Mouse (Mus musculus): Measurements from ENCODE around the gene Ulk3. TPM values are rescaled to one million over a fixed set of nuclear protein-coding genes. Genes with fewer than 3 reads are reported as not detected.

Gene Ulk3
- polyA plus RNA-seq, 1 experiment from 2014 or later = 18.8 TPM

DNA sequence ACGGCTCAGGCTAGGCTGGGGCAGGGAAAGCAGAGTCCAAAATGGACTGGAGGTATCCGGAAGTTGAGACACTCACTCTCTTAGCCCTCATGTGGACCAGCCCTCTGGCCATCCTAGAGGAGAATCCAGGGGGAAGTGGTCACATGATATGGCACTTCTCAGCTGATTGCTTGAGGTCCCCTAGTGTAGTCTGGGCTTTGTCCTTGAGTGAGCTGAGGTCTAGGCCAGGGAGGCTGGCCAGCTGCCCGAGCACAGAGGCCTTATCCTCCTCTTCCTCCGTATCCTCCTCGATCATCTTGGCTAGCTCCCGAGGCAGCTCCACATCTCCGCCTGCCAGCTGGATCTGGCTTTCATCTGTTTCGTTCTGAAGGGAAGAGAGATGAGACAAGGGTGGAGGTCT is 12.8 kb downstream of the Ulk3 start:
- H3K4me1 ChIP-seq = peaks cover 41% of the 10 kb centered on the region
- WGBS = 61% methylated on average over 8 of the region's 8 CpGs
- no peaks in the 10 kb centered on the region for H3K9me3 ChIP-seq (replicated peaks)
- H3K27me3 ChIP-seq = peaks cover 25% of the 10 kb centered on the region
- no peak overlapping the region for H3K27ac ChIP-seq
- no peak overlapping the region for H3K4me2 ChIP-seq
- H3K9ac ChIP-seq = no peak overlapping the region
- ATAC-seq (replicated peaks; ENCODE audit: low FRiP score) = no peak
- H3K36me3 ChIP-seq = no peaks in the 10 kb centered on the region
- H3K4me3 ChIP-seq (replicated peaks) = no peak overlapping the region

GRCm38 (mm10) chr9:57604875-57605274 is 15.6 kb downstream of the Ulk3 start:
- ATAC-seq (replicated peaks; ENCODE audit: low FRiP score) = no peak
- H3K36me3 ChIP-seq = no peaks in the 10 kb centered on the region
- 79% methylated on average over 4 of the region's 4 CpGs for WGBS

DNA sequence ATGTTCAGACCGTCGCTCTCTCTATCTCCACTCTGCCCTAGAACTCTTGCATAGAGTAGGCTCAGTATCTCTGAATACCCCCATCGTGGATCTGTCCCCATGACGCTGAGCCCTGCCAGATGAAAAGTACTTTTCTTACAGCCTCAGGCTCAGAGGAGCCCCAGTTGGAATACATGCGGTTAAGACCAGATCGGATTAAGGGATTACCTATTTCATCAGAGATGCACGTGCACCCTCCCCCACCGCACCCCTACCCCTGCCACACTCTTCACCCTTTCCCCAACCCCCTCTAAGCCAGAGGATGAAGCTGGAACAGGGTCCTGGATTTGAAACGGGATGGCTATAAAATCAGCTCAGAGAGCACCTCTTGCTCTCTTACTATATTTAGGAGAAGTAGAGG is 16.3 kb downstream of the Ulk3 start:
- Histone ChIP-seq H3K9me3 (replicated peaks) (no peaks in the 10 kb centered on the region), H3K4me1 (peaks cover 18% of the 10 kb centered on the region), H3K4me2 (no peak overlapping the region), H3K27me3 (peaks cover 27% of the 10 kb centered on the region), H3K9ac (no peak overlapping the region), H3K4me3 (replicated peaks) (no peak overlapping the region), H3K36me3 (no peaks in the 10 kb centered on the region), H3K27ac (no peak overlapping the region)
- WGBS = 27% methylated on average over 9 of the region's 9 CpGs
- ATAC-seq (replicated peaks; ENCODE audit: low FRiP score) = no peak

More at GRCm38 (mm10) chr9:57604875-57605274, 15.6 kb downstream of the Ulk3 start:
- Histone ChIP-seq H3K9me3 (replicated peaks) (no peaks in the 10 kb centered on the region), H3K4me3 (replicated peaks) (no peak overlapping the region), H3K4me2 (no peak overlapping the region), H3K27me3 (peaks cover 27% of the 10 kb centered on the region), H3K27ac (no peak overlapping the region), H3K4me1 (peaks cover 19% of the 10 kb centered on the region), H3K9ac (no peak overlapping the region)

DNA sequence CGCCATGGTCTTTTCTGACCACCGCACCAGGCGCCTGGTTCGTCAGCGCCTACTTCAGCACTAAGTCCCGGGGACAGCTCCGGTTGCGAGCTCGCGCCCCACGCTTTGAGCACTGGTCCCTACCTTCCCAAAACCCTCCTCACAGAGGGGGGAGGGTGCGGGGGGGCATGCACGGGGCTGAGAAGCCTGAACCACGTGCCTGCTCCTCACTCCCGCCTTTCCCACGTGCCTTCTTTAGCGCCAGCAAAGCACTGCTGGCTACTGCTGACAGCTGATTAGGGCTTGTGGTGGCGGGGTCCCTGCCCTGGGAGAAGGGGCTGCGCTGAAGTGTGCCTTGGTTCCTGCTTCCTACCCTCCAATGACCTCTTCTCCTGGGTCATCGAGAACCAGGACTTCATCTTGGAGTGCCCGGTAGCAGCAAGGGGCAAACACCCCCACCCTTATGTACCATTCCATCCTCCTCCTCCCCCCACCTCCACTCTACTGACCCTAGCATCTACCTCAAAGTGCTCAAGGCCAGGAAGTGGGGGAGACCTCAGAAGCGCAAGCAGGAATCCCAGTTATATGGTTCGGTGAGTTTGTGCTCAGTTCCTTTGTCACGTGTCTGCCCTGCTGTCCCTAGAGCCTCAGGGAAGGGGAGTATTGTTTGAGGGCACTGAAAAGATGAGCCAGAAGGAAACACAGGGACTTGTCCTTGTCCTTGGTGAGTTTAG is 17.0 kb downstream of the Ulk3 start, which contains the start of gene Cplx3:
Cplx3 (minus strand) TSS at position 143 of the 713 bp plus-strand sequence.
- no peak within 1 kb of the TSS for H3K27ac ChIP-seq
- H3K36me3 ChIP-seq = no peaks in the 10 kb centered on the region
- no peak within 1 kb of the TSS for H3K4me3 ChIP-seq (replicated peaks)
- H3K9me3 ChIP-seq (replicated peaks) = no peaks in the 10 kb centered on the region
- peak; percentile 62 for ATAC-seq (replicated peaks; ENCODE audit: low FRiP score)
- H3K4me2 ChIP-seq = peak within 1 kb of the TSS; percentile 32
- H3K9ac ChIP-seq = no peak within 1 kb of the TSS
- WGBS = 4% methylated on average over 24 of the region's 24 CpGs
- peaks cover 10% of the 10 kb centered on the region for H3K4me1 ChIP-seq
- H3K27me3 ChIP-seq = peaks cover 27% of the 10 kb centered on the region

DNA sequence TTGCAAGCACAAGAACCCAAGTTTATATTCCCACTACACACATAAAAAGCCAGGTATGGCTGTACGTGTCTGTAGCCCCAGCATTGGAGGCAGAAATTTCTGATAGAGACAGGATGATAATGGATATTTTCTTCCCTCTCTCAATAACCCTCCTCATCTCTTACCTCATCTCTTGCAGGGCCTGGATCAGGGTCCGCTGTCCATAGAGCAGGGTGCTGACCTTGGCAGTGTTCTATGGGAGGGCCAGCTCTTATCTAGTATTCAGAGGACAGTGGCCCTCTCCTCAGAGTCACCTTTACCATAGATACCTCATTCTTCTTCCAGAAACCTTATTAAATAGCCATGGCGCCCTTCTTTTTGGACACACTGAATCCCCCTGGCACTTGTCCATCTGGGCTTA is 20.6 kb downstream of the Ulk3 start:
- WGBS = 51% methylated on average over 3 of the region's 3 CpGs
- Histone ChIP-seq H3K9ac (no peak overlapping the region), H3K4me3 (replicated peaks) (no peak overlapping the region), H3K4me1 (peaks cover 6% of the 10 kb centered on the region), H3K27me3 (peaks cover 23% of the 10 kb centered on the region), H3K4me2 (no peak overlapping the region), H3K27ac (no peak overlapping the region), H3K9me3 (replicated peaks) (no peaks in the 10 kb centered on the region), H3K36me3 (no peaks in the 10 kb centered on the region)
- ATAC-seq (replicated peaks; ENCODE audit: low FRiP score) = no peak

- Histone ChIP-seq H3K27ac (no peak overlapping the region), H3K36me3 (no peaks in the 10 kb centered on the region), H3K4me1 (peaks cover 6% of the 10 kb centered on the region), H3K4me2 (no peak overlapping the region), H3K9me3 (replicated peaks) (no peaks in the 10 kb centered on the region), H3K9ac (no peak overlapping the region), H3K27me3 (peaks cover 18% of the 10 kb centered on the region), H3K4me3 (replicated peaks) (no peak overlapping the region)
- no peak for ATAC-seq (replicated peaks; ENCODE audit: low FRiP score)
- WGBS = 47% methylated on average over 3 of the region's 3 CpGs
Measured at GRCm38 (mm10) chr9:57610359-57610826, 21.1 kb downstream of the Ulk3 start.

GRCm38 (mm10) chr9:57612587-57612986 is 23.3 kb downstream of the Ulk3 start:
- Histone ChIP-seq H3K27ac (no peak overlapping the region), H3K36me3 (no peaks in the 10 kb centered on the region), H3K4me1 (no peaks in the 10 kb centered on the region), H3K9ac (no peak overlapping the region), H3K4me2 (no peak overlapping the region), H3K9me3 (replicated peaks) (no peaks in the 10 kb centered on the region), H3K4me3 (replicated peaks) (no peak overlapping the region), H3K27me3 (no peaks in the 10 kb centered on the region; the same call in 1 of the 2 replicates)
- 77% methylated on average over 7 of the region's 7 CpGs for WGBS
- ATAC-seq (replicated peaks; ENCODE audit: low FRiP score) = no peak

DNA sequence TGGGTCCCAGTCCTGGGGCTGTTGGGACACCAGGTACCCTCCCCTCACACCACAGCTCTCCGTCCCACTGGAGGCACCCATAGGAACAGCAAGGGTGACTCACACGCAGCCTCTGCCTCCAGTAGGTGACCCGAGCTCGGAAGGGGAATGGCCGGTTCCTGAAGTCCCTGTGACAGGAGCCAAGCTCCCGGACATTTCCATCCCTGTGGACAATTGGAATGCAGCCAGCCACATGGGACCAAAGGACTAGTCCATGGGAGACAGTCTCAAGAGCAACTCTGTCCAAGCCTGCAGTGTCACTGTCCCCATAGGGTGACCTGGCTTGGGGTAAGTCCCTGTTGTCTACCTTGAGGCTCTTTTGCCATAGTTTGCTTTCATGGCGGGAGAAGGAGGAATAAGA is 24.7 kb downstream of the Ulk3 start:
- H3K9me3 ChIP-seq (replicated peaks) = no peaks in the 10 kb centered on the region
- ATAC-seq (replicated peaks; ENCODE audit: low FRiP score) = no peak
- no peaks in the 10 kb centered on the region for H3K36me3 ChIP-seq
- H3K27ac ChIP-seq = no peak overlapping the region
- no peak overlapping the region for H3K4me3 ChIP-seq (replicated peaks)
- no peak overlapping the region for H3K4me2 ChIP-seq
- no peak overlapping the region for H3K9ac ChIP-seq
- 72% methylated on average over 7 of the region's 7 CpGs for WGBS
- H3K4me1 ChIP-seq = no peaks in the 10 kb centered on the region
- H3K27me3 ChIP-seq = no peaks in the 10 kb centered on the region

DNA sequence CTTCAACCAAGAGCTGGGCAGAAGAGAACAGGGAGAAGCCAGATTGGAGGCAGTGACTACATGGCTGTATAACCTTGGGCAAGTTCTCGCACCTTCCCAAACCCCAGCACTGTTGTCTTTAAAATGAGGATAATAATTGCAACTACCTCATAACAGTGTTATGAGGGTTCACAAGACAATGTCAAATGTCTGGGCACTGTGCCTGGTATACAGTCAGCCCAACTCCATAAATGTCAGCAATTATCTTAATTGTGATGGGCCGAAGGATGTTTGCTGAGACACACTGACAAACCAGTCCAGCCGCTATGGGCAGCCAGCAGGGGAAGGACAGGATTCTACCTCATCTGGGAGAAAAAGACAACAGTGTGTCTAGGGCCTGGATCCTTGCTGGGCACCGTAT is 25.5 kb downstream of the Ulk3 start:
- Histone ChIP-seq H3K36me3 (no peaks in the 10 kb centered on the region), H3K9me3 (replicated peaks) (no peaks in the 10 kb centered on the region), H3K9ac (no peak overlapping the region), H3K4me1 (no peaks in the 10 kb centered on the region), H3K4me2 (no peak overlapping the region), H3K27me3 (no peaks in the 10 kb centered on the region), H3K4me3 (replicated peaks) (no peak overlapping the region), H3K27ac (no peak overlapping the region)
- WGBS = 82% methylated on average over 4 of the region's 4 CpGs
- no peak for ATAC-seq (replicated peaks; ENCODE audit: low FRiP score)

DNA sequence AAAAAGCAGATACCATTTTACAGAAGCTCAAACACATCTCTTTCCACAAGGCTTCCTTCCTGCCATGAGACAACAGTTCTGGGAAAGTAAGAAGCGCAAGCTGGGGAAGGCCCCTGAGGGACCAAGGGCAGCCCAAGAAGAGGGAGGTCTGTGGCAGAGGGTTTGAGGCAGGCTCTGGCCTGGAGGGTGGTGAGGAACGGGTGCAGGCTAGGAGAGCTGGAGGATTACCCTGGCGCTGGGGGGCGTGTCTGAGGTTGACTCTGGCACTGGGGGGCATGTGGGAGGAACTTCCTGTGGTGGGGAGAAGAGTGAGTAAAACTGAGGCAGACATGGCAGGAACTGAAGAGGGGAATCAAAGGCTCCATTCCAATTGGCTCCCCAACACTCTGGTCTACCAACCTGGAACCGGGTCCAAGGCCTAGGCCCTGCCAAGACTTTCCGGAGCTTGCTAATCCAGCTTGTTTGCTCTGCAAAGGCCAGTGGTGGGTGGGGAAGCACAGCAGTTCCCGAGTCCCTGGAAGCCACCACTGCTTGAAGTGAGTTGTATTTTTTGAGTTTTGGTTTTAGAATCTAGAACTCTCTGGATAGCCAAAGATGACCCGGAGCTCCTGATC is 28.4 kb downstream of the Ulk3 start:
- Histone ChIP-seq H3K9me3 (replicated peaks) (no peaks in the 10 kb centered on the region), H3K27me3 (no peaks in the 10 kb centered on the region), H3K4me1 (no peaks in the 10 kb centered on the region), H3K36me3 (no peaks in the 10 kb centered on the region), H3K4me3 (replicated peaks) (no peak overlapping the region), H3K27ac (no peak overlapping the region), H3K9ac (no peak overlapping the region), H3K4me2 (no peak overlapping the region)
- 79% methylated on average over 8 of the region's 8 CpGs for WGBS
- ATAC-seq (replicated peaks; ENCODE audit: low FRiP score) = no peak

GRCm38 (mm10) chr9:57618854-57619253 is 29.6 kb downstream of the Ulk3 start:
- H3K27ac ChIP-seq = no peak overlapping the region
- no peak overlapping the region for H3K9ac ChIP-seq
- no peaks in the 10 kb centered on the region for H3K4me1 ChIP-seq
- H3K4me3 ChIP-seq (replicated peaks) = no peak overlapping the region
- H3K9me3 ChIP-seq (replicated peaks) = no peaks in the 10 kb centered on the region
- 65% methylated on average over 8 of the region's 8 CpGs for WGBS
- H3K27me3 ChIP-seq = no peaks in the 10 kb centered on the region
- no peak for ATAC-seq (replicated peaks; ENCODE audit: low FRiP score)
- H3K4me2 ChIP-seq = no peak overlapping the region
- no peaks in the 10 kb centered on the region for H3K36me3 ChIP-seq

- Histone ChIP-seq H3K27ac (no peak within 1 kb of the TSS), H3K9ac (no peak within 1 kb of the TSS), H3K36me3 (peaks cover 16% of the 10 kb centered on the region), H3K27me3 (no peaks in the 10 kb centered on the region), H3K4me2 (no peak within 1 kb of the TSS), H3K4me1 (no peaks in the 10 kb centered on the region), H3K4me3 (replicated peaks) (no peak within 1 kb of the TSS), H3K9me3 (replicated peaks) (no peaks in the 10 kb centered on the region)
- ATAC-seq (replicated peaks; ENCODE audit: low FRiP score) = no peak
- 92% methylated on average over 5 of the region's 5 CpGs for WGBS
Measured at GRCm38 (mm10) chr9:57620674-57621073, 31.4 kb downstream of the Ulk3 start, which contains the start of gene Lman1l. TSS of gene Lman1l (minus strand) at chr9:57620774.

All from kidney, embryonic 15.5 days (tissue).